Mouse (Mus musculus): Measurements from ENCODE around the gene Gatd1. TPM values are rescaled to one million over a fixed set of nuclear protein-coding genes. Genes with fewer than 3 reads are reported as not detected.

The Gatd1 gene
- total and polyA plus RNA-seq, 3 experiments = 21.6 to 35.9 TPM; not detected in 1

DNA sequence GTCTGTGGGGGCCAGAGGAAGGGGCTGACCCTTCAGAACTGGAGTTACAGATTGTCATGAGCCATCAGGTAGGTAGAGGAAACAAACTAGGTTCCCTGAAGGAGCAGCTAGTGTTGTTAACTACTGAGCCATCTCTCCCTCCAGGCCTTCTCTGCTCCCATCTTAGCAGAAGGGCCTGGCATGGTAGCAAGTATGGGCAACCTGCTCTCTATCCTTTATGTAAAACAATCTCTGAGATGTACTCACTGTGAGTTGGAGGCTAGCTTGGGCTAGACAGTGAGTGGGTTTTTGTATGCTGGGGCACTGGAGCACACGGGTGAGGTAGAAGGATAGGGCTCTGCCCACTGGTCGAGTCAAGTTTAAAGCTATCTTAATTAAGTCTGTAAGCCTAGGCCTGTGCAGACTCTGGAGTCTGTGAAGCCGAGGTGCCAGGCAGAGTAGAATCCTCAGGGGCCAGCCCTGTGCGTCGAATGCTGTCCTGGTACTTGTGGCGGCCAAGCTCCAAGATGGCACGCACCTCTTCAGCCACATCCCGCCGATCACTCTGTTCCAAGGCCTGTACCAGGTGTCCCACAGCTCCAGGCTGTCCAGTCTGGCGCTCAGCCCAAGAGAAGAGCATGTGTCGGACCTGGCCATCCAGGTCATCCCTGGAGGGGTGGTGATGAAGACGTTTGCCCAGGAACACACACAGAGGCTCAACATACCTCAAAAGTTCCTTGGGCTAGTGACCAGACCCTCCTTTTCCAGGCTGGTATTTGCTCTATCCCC is 24.4 kb upstream of the Gatd1 start:
- H3K27me3 ChIP-seq (ENCODE audit: control insufficient read depth in 1 of 2, insufficient read depth in 2 of 2, low read length in 2 of 2) = no peaks in the 10 kb centered on the region
- TF ChIP-seq CHD1 (IDR thresholded peaks at IDR 0.05; ENCODE audit: low read depth, low read length) (no peak), MYB (IDR thresholded peaks at IDR 0.05; ENCODE audit: low read depth, low read length) (no peak), SMC3 (IDR thresholded peaks at IDR 0.05; ENCODE audit: low read depth, low read length) (no peak)
- DNase-seq (ENCODE audit: low read depth, low spot score) = no peak
- no peaks in the 10 kb centered on the region for H3K9me3 ChIP-seq (replicated peaks; ENCODE audit: insufficient read depth, low read length)
- no peak overlapping the region for H3K9ac ChIP-seq (ENCODE audit: control insufficient read depth, low read depth, low read length, poor library complexity, severe bottlenecking)
- no peak overlapping the region for H3K4me3 ChIP-seq (ENCODE audit: control insufficient read depth in 1 of 2, insufficient read depth in 1 of 2, low read depth in 2 of 2, low read length in 2 of 2)
- H3K79me2 ChIP-seq (ENCODE audit: control insufficient read depth, insufficient read depth, low read length, poor library complexity) = peaks cover 44% of the 10 kb centered on the region
- no peak overlapping the region for H3K27ac ChIP-seq (ENCODE audit: control insufficient read depth, low read depth, low read length)
- H3K36me3 ChIP-seq (ENCODE audit: control insufficient read depth in 1 of 2, insufficient read depth in 2 of 2, low read length in 2 of 2) = peaks cover 0 to 20% of the 10 kb centered on the region in 2 experiments; a peak in 3 of 4 replicates
- H3K4me1 ChIP-seq (ENCODE audit: control insufficient read depth in 1 of 2, insufficient read depth in 2 of 2, low read length in 2 of 2) = peaks cover 4 to 22% of the 10 kb centered on the region in 2 experiments; a peak in 3 of 4 replicates

DNA sequence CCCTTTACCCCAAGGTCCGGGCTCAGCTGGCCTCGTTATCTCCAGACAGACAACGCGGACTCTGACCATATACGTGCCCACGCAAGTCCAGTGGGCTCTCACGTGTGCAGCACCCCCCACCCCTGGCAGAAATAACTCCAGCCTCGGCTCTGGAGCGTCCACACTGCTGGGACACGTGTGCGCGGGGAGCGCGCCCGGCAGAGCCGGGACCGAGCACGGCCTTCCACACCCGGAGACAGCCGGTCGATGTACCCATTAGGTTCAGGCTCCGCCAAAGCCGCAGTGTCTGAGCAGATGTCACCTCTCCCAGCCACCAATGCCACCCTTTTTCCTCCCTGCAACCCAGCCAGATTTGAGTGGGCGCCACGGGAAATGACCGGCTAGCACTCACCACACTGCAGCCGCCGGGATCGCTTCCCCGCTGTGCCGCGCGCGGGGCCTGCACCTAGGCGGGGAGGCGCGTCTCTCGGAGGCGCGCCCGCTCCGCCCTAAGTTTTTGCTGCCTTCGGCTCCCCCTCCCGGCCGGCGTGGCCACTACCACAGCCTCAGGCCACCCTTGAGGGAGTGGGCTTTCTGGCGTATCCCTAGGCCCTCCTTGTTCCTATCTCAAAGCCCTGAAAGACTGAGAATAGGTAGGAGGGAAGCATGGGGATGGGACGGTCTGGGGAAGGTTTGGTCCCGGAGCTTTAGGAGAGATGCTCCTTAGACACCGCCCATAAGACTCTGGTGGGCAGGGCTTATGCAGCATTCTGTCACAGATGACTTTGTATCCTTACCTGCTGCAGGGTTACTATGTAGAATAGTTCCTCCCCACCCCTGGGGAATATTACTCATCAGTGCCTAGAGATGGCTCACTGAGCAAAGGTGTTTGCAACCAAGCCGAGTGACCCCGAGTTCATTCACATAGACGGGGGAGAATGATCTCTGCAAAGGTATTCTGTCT is 23.5 kb upstream of the Gatd1 start, which contains the start of gene Slc25a22:
Gene Slc25a22 (minus strand): TSS at position 715 of the 943 bp plus-strand sequence.
- Histone ChIP-seq H3K4me1 (ENCODE audit: control insufficient read depth in 1 of 2, insufficient read depth in 2 of 2, low read length in 2 of 2) (peaks cover 4 to 20% of the 10 kb centered on the region in 2 experiments; a peak in 3 of 4 replicates), H3K9ac (ENCODE audit: control insufficient read depth, low read depth, low read length, poor library complexity, severe bottlenecking) (peak within 1 kb of the TSS; percentile 90), H3K36me3 (ENCODE audit: control insufficient read depth in 1 of 2, insufficient read depth in 2 of 2, low read length in 2 of 2) (peaks cover 0 to 18% of the 10 kb centered on the region in 2 experiments; a peak in 3 of 4 replicates), H3K4me3 (ENCODE audit: control insufficient read depth in 1 of 2, insufficient read depth in 1 of 2, low read depth in 2 of 2, low read length in 2 of 2) (peak within 1 kb of the TSS; percentile 86 to 90), H3K27me3 (ENCODE audit: control insufficient read depth in 1 of 2, insufficient read depth in 2 of 2, low read length in 2 of 2) (no peaks in the 10 kb centered on the region), H3K27ac (ENCODE audit: control insufficient read depth, low read depth, low read length) (peak within 1 kb of the TSS; percentile 59), H3K79me2 (ENCODE audit: control insufficient read depth, insufficient read depth, low read length, poor library complexity) (peaks cover 34% of the 10 kb centered on the region), H3K9me3 (replicated peaks; ENCODE audit: insufficient read depth, low read length) (no peaks in the 10 kb centered on the region)
- DNase-seq (ENCODE audit: low read depth, low spot score) = peak; percentile 89
- TF ChIP-seq USF1 (IDR thresholded peaks at IDR 0.05; ENCODE audit: low read depth, low read length) (peak; percentile 78), MEF2A (IDR thresholded peaks at IDR 0.05; ENCODE audit: extremely low read depth, insufficient replicate concordance, low read depth, low read length, poor library complexity, severe bottlenecking) (0 out of 2 replicates have a peak, but pooled peaks have one; percentile 45), ETS1 (IDR thresholded peaks at IDR 0.05; ENCODE audit: low read depth, low read length) (no peak; the same call in 1 of the 2 replicates), GATA1 (IDR thresholded peaks at IDR 0.05; ENCODE audit: low read depth, low read length) (no peak), MAFK (IDR thresholded peaks at IDR 0.05; ENCODE audit: borderline replicate concordance, low read depth, low read length) (no peak), POLR2AphosphoS2 (IDR thresholded peaks at IDR 0.05; ENCODE audit: low read length) (peak; percentile 88), ZC3H11A (IDR thresholded peaks at IDR 0.05; ENCODE audit: low read depth, low read length) (peak; percentile 33; the same call in 1 of the 2 replicates), ZMIZ1 (IDR thresholded peaks at IDR 0.05; ENCODE audit: low read depth, low read length) (peak; percentile 65; the same call in 1 of the 2 replicates), POLR2AphosphoS5 (IDR thresholded peaks at IDR 0.05; ENCODE audit: borderline replicate concordance, low read depth, low read length) (no peak), TAL1 (IDR thresholded peaks at IDR 0.05; ENCODE audit: low read length) (no peak), NELFE (IDR thresholded peaks at IDR 0.05; ENCODE audit: low read depth, low read length) (peak; percentile 77), MXI1 (IDR thresholded peaks at IDR 0.05; ENCODE audit: low read depth, low read length) (peak; percentile 96), CTCF (IDR thresholded peaks at IDR 0.05 in 2 of 3, conservative IDR thresholded peaks at IDR 0.05 in 1 of 3; ENCODE audit: control insufficient read depth in 1 of 3, insufficient read depth in 1 of 3, low read depth in 2 of 3, low read length in 3 of 3, poor library complexity in 1 of 3, severe bottlenecking in 1 of 3) (peak; percentile 39 to 77 (median 71)), ELF1 (IDR thresholded peaks at IDR 0.05; ENCODE audit: low read depth, low read length) (0 out of 2 replicates have a peak, but pooled peaks have one; percentile 6), POLR2A (IDR thresholded peaks at IDR 0.05; ENCODE audit: control insufficient read depth in 1 of 2, insufficient read depth in 1 of 2, low read depth in 1 of 2, low read length in 2 of 2, poor library complexity in 1 of 2) (peak; percentile 83 to 84), UBTF (IDR thresholded peaks at IDR 0.05; ENCODE audit: borderline replicate concordance, insufficient read depth, low read depth, low read length) (no peak; the same call in 1 of the 2 replicates), RCOR1 (IDR thresholded peaks at IDR 0.05; ENCODE audit: low read depth, low read length) (no peak), SMC3 (IDR thresholded peaks at IDR 0.05; ENCODE audit: low read depth, low read length) (peak; percentile 52), TBP (IDR thresholded peaks at IDR 0.05; ENCODE audit: low read depth, low read length) (0 out of 2 replicates have a peak, but pooled peaks have one; percentile 37), MAZ (IDR thresholded peaks at IDR 0.05; ENCODE audit: low read depth, low read length) (peak; percentile 48; the same call in 1 of the 2 replicates), SIN3A (IDR thresholded peaks at IDR 0.05; ENCODE audit: low read length) (peak; percentile 84), MAX (IDR thresholded peaks at IDR 0.05; ENCODE audit: low read length) (peak; percentile 78), USF2 (IDR thresholded peaks at IDR 0.05; ENCODE audit: borderline replicate concordance in 1 of 2, insufficient read depth in 1 of 2, low read depth in 1 of 2, low read length in 2 of 2) (0 out of 4 replicates have a peak, but pooled peaks of 1 of the 2 experiments have one; percentile 12), RAD21 (IDR thresholded peaks at IDR 0.05; ENCODE audit: low read depth, low read length) (peak; percentile 44)
